Mouse (Mus musculus) liver, adult (tissue): ENCODE measurements around the gene Gli1.

ENCODE experiments used
- GATA4 ChIP-seq: IDR thresholded peaks from 2 replicates; pipeline ENCODE4 v1.6.1; 2014; ENCODE audit warnings: mild to moderate bottlenecking, low read length; ENCODE audit not compliant: insufficient replicate concordance

The Gli1 gene

GRCm38 (mm10) chr10:127317277-127317676 is 24.5 kb downstream of the Gli1 start:
- no peak for TF ChIP-seq GATA4

GRCm38 (mm10) chr10:127312858-127313257 is 28.9 kb downstream of the Gli1 start:
- no peak for TF ChIP-seq GATA4

GRCm38 (mm10) chr10:127312356-127312676 is 29.5 kb downstream of the Gli1 start:
- TF ChIP-seq GATA4 = no peak

- no peak for TF ChIP-seq GATA4
These were observed 30.1 kb downstream of the Gli1 start, which contains the start of gene Mars for GRCm38 (mm10) chr10:127311476-127312355. Mars (minus strand) TSS chr10:127311786.

GRCm38 (mm10) chr10:127310523-127311475 is 31.0 kb downstream of the Gli1 start:
- TF ChIP-seq GATA4 = no peak

- no peak for TF ChIP-seq GATA4
These were observed 38.6 kb downstream of the Gli1 start for GRCm38 (mm10) chr10:127303136-127303535.

GRCm38 (mm10) chr10:127300361-127300760 is 41.4 kb downstream of the Gli1 start:
- no peak for TF ChIP-seq GATA4

- TF ChIP-seq GATA4 = no peak
These were observed 44.5 kb downstream of the Gli1 start for GRCm38 (mm10) chr10:127297015-127297871.

- TF ChIP-seq GATA4 = no peak
These were observed 45.6 kb downstream of the Gli1 start for GRCm38 (mm10) chr10:127295986-127296794.

GRCm38 (mm10) chr10:127294895-127295510 is 46.8 kb downstream of the Gli1 start:
- TF ChIP-seq GATA4 = no peak

- TF ChIP-seq GATA4 = no peak
These were observed 48.1 kb downstream of the Gli1 start for GRCm38 (mm10) chr10:127293590-127294113.

GRCm38 (mm10) chr10:127292987-127293538 is 48.7 kb downstream of the Gli1 start:
- TF ChIP-seq GATA4 = no peak

GRCm38 (mm10) chr10:127291881-127292638 is 49.7 kb downstream of the Gli1 start:
- no peak for TF ChIP-seq GATA4
